Mouse (Mus musculus) 416B (cell line): Measurements from ENCODE around the gene Acap1.
"Not testable (repeated sequence)": the region's sequence is repeated elsewhere in the genome, so short reads cannot be mapped to it uniquely, and the experiment has no call there.

Source experiments
- DNase-seq: peaks from one replicate; pipeline ENCODE4 v3.0.0; 2011; ENCODE audit warnings: low read depth

The Acap1 gene

DNA sequence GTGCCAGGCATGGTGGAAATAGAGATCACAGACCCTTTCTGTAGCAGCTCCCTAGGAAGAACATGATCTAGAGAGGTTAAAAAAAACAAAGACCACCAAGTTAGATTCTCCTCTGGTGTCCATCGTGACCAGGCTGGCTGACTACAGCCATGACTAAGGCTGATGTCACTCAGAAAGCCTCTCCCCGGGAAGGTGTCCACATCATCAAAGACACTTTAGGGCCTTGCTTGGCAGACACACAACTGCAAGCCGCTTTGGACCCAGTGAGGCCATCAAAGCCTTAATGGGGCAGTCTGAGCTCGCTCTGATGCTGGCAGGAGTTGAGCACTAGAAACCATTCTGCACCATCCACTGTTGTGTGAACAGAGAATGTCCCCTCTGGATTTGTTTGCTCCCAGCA, 22.9 kb downstream of the Acap1 start:
- no peak for DNase-seq

DNA sequence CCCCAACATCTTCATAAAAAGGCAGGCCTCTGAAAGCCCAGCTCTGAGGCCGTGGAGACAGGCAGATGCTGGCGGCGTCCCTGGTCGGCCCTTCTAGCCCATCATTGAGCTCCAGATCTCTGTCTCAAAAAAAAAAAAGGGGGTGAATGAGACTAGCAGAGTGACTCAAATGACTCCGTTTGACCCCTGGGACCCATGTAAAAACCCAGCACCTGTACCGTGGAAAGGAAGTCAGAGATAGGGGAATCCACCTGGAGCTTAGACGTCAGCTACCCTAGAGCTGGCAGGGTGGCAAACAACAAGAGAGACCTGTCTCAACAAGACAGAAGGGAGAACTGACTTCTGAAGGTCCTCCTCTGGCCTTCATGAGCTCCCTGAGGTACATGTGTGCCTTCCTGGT, 23.5 kb downstream of the Acap1 start:
- DNase-seq = no peak

DNA sequence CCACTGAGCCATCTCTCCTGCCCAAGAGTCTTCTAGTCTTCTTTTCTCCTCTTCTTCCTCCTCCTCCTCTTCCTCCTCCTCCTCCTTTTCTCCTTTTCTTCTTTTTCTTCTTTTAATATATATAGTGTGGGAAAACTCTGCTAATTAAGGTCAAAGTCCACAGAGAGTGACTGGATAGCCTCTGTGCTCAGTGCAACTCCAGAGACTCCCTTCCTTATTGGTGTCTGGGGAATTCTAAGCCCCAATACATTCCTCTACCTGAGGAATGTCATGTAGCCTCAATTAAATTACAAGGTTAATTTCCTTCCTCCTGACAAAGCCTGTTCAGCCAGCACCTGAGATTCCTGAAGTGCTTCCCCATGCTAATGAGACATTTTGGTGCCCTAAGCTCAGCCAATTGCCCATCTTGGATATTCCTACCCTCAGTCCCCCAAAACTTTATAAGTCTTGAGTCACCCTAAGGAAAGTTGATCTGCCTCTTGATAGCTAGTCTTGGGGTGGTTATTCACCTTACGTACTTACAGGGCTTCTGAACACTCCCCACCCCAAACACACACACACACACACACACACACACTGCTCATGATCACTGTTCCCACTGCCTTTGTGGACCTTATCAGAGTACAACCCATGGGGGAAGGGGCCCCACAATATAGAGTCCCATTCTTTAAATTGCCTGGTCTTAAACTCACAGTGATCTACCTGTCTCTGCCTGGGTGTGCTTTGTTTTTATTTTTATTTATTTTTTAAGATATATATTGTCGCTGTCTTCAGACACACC, 24.9 kb downstream of the Acap1 start:
- DNase-seq = no peak

DNA sequence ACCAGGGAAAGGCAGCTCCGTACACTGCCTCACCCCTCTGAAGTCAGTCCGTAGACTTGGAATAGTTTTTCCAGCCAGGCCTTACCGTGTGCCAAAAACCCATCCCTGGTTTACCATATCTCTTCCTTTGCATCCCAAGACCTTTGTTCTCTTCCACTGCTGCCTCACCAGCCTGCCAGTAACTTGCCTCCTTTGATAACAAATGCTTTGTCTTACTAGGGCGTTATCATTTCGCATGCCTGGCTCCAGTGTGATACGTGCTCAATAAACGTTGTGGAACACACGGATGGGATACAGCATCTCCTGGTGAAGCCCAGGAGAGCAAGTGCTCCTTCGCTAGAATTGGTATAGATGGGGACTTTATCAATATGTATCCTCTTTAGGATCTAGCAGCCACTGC, 28.0 kb downstream of the Acap1 start:
- no peak for DNase-seq

DNA sequence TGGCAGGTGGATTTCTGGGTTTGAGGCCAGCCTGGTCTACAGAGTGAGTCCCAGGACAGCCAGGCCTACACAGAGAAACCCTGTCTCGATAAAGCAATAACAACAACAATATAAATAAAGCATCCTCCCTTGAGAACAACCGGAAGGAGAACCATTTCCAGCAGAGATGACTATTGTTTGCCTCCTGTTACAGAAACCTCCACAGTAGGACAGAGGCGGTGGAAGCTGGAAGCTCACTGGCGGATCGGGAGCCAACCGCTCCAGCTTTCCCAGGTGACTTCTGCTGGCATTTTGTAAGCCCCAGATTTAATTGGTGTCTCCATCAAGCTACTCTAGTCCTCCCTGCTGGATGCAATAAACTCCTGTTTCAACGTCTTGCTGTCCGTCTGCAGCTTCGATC, 29.8 kb downstream of the Acap1 start:
- DNase-seq = no peak

DNA sequence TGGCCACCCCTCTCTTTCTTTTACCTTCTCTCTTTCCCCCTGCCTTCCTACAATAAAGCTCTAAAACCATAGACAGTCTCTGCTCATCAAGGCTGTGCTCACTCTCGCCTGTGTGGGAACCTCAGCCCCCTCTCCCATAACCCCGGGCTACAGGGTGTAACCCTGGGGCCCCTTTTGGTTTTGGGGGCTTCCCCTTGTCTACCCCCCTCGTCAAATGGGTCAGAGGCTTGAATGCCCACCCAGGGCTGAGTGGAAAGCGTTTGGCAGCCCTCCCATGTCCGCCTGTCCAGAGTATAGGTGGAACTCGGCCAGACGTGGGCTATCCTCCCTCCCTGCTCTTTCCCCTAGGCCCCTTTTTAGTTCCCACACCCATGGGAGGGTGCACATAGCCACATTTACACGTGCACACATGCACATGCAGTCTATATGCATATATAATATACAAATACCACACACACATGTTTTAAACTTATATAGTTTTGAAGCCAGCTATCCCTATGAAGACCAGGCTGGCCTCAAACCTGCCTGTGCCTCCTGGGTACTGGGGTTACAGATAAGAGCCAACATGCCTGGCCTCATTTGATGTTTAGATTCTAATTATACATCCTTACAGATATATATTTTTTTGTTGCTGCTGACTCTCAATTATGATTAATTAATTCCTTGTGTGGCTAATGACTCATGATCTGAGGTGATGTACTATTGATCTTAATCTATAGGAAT, 31.0 kb downstream of the Acap1 start:
- no peak for DNase-seq

DNA sequence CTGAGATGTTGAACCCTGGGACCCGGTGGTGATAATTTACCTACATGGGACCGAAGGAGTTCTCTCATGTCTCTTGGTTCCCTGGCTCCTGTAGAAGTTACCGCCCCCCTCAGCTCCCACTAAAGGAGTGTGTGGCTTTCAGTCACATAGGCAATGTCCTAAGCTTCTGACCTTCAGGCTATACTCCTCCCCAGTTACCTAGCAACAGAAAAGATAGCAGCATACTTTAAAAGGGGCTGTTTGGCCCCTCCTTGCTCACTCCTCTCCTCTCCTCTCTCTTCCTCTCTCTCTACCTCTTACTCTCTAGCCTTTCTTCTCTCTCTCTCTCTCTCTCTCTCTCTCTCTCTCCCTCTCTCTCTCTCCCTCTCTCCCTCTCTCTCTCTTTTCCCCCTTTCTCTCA, 31.6 kb downstream of the Acap1 start:
- not testable (repeated sequence) for DNase-seq

DNA sequence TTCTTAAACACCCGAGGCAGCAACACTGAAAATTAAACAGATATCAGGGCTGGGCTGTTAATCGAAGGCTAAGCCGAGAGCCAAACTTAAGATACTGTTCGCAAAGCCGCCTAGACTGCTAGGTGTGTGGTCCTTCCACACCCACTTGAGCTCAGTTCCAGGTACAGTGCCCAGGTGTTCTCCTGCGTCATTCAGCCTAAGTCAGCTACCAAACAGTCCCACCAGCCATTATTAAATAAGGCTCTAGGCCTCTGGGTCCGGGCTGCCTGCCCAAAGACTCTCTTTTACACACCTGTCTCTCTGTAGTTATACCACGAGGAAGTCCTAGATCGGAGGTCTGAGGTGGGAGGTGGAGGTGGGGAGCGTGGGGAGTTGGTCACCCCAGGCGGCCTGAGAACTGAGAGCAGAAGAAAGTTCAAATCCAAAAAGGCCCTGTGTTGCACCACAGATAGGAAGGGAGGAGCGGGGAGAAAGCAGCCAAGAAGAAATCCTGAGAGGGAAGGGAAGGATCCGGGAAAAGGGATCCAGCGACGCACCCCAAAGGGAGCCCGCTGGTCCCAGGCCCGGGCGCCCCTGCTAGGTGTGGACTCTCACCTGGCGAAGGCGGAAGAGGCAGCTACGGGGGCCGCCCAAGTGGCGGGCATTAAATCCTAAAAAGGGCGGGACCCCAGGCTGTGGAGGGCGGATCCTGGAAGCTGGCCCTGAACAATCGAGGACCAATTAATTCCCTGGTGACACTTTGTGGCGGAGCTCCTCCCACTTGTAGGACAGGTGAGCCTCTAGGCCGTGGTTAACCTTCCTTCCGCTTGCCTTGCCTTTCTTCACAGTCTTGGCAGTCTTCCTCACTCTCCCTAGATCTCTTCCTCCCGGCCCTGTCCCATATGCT, 37.0 kb downstream of the Acap1 start, which contains the start of gene Tnk1:
Gene Tnk1, minus strand, starts transcription at position 618 of the 886 bp plus-strand sequence.
- DNase-seq = no peak

DNA sequence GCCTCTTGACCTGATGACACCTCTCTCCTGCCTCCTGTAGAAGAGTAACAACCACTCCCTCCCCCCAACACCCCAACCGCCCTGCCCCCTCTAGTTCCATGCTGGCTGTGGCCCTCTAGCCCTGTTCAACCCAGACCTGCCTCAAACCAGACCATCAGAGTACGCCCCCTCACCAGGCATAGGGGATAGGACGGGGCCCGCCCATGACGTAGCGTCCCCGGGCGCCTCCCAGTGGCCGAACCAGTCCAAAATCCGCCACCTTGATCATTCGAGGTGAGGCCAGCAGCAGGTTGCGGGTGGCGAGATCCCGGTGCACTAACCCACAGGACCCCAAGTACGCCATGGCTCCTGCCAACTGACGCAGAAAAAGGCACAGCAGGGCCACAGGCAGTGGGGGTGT, 40.0 kb downstream of the Acap1 start:
- peak; percentile 37 for DNase-seq

DNA sequence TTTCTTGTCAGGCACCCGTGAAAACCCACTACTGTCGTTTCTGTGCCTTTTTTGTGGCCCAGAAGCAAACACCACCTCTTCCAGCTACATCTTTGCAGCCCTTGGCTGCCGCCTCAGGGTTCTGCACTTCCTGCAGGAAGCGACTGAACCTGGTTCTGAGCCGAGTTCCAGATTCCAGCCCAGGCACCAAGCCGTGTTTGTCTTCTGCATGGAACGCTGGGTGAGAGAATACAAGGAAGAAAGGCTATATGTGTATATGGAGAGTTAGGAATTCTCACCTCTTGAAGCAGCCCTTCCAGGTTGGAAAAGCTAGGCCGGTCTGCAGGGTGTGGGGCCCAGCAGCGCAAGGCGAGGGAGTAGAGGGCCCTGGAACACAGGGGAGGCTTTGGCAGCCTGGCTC, 40.7 kb downstream of the Acap1 start:
- DNase-seq = no peak

DNA sequence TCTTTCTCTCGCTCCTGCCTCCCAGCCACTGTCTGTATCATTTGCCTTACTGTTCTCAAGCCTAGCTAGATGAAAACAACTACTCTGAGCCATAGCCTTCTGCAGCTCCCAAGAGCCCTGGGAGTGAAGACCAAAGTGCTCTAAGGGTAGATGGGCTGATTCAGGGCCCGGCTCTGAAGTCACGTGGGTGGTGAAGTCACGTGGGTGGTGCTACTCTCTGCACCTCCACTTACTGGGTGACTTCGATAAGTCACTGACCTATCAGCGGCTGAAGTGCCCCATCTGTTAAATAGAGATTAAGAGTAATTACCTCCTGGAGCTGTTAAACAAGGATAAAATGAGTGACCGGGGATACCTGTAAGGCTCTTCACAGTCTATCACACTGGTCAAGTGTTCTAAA, 41.3 kb downstream of the Acap1 start:
- peak; percentile 67 for DNase-seq

DNA sequence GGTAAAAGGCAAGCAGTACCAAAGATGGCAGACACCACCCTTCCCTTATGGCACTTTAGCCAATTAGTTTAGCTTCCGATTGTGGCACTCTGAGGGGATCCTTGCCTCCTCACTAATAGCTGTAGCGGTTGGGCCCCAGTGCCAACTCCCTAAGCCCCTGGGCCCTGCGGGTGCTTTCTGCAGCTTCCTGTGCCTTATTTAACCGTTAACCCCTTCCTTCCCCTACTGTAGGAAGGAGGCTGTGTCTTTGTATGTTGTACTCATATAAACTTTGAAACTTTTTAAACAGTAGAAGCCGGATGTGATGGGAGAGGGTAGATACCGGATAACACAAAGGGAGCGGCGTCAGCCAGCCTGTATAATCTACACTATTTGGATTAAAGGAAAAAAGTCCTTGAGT, 44.6 kb downstream of the Acap1 start:
- DNase-seq = no peak

DNA sequence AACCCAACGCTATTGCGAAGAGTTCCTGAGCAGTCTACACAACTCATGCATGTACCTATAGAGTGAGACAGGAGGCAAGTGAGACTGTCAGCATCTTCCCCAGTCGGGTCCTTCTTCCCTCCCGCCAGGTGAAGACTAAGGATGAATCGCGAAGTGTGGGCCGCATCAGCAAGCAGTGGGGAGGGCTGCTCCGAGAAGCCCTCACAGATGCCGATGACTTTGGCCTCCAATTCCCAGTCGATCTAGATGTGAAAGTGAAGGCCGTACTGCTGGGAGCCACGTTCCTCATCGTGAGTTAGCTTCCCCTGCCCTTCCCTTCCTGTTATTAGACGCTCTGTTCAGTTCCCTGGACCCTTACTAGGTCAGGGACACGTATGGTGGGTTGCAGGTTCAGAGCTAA, 45.5 kb downstream of the Acap1 start:
- no peak for DNase-seq

DNA sequence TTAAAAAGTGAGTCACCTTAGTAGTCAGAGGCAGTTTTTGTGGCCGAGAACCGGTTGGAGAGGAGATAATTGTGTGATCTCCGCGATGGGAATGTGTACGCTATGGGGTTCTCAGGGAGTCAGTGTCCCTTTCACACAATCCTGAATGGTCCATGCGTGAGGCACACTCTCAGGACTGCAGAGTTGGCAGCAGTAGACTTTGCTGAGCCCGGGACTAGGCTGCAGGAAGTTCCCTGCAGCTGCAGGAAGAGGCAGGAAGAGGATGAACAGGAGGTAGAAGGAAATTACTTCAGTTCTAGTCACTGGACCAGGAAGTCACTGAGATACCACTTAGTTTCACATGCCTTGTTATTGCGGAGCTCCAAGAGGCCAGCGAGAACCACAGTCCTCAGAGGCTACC, 46.2 kb downstream of the Acap1 start:
- DNase-seq = no peak

DNA sequence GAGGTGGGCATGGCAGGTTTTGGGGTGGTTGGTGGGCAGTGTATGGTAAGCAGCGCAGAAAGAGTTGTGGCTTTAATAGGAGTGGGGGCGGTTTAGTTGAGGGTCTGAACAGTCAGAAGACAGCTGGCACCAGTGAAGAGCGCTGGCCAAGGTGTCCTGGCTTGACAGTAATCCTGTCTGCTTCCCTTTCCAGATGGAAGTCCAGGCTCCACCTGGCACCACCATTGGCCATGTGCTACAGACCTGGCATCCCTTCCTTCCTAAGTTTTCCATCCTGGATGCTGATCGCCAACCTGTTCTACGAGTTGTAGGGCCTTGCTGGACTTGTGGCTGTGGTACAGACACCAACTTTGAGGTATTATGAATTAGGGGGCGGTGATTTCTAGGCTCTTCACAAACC, 47.3 kb downstream of the Acap1 start:
- no peak for DNase-seq

DNA sequence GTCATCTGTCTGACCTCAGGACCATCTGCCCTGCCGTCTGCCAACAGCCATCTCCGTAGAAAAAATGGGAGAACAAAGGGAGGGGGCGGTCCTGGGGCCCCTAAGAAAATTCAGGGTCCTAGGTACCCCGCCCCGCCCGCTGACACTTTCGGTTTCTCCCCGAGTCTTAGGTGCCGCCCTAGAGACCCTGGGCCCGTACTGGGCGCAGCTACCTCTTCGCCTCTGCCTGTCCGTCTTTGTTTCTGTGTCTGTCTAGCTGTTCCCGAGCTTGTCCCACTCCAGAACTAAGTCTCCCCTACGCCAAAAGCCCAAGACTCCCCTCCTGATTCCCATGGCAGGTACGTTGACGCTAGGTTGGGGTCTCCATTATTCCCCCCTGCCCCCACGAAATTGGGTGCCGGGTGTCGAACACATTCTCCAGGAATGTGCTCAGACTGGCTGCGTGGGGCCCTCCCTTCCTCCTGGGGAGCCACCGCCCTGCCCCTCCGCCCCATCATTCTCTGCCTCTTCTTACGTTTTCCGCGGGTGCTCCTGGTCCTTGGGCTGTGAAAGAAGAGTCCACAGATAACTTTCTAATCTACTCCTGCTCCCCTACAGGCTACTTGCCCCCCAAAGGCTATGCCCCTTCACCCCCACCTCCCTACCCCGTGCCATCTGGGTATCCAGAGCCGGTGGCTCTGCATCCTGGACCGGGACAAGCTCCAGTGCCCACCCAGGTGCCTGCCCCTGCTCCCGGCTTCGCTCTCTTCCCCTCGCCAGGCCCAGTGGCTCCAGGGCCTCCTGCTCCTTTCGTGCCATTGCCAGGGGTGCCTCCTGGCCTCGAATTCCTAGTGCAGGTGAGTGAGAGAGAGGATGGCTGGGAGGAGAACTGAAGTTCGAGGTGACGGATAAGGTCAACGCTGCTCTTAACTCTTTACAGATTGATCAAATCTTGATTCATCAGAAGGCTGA, 48.3 kb downstream of the Acap1 start:
- DNase-seq = no peak

DNA sequence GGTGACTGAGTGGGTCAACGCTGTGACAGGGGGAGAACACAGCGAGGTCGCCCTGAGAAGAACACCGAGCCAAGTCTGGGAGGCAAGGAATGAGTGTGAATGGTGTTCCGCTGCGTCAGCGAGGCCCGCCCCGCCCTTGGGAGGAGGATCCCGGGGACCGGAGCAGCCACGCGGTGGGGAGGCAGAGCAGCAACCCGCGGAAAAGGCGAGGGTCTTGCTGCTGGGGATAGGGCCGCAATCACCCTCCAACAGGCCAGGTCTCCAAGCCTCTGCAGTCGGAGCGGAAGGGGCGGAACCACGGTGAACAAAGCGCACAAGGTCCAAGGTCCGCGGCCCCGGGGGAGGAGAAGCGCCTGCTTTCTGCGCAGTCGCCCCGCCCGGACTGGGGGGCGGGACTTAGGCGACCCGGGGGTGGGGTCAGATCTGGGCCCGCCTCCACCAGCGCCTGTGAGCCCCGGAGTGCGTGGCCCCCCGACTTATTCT, 49.1 kb downstream of the Acap1 start, which contains the start of gene Plscr3:
Gene Plscr3, plus strand, starts transcription at position 179 of the 483 bp plus-strand sequence.
- peak; percentile 94 for DNase-seq

DNA sequence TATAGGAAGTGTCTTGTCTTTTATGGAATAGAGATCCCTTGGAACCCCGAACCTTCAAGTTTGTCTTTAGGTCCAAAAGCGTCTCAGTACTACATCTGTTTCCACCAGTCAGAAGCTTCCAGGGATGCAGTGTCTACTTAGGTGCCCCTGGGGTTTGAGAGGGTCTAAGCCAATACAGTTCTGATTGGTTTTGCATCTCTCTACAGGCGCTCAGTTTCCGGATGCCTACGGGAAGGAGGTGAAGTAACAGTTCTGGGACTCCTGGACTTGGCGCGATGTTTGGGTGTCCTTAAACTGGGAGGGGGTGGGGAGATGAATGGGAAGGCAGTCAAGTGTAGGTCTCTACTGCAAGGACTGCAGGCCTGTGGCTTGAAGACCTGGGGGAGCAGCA, 56.6 kb downstream of the Acap1 start:
- DNase-seq = peak; percentile 72

DNA sequence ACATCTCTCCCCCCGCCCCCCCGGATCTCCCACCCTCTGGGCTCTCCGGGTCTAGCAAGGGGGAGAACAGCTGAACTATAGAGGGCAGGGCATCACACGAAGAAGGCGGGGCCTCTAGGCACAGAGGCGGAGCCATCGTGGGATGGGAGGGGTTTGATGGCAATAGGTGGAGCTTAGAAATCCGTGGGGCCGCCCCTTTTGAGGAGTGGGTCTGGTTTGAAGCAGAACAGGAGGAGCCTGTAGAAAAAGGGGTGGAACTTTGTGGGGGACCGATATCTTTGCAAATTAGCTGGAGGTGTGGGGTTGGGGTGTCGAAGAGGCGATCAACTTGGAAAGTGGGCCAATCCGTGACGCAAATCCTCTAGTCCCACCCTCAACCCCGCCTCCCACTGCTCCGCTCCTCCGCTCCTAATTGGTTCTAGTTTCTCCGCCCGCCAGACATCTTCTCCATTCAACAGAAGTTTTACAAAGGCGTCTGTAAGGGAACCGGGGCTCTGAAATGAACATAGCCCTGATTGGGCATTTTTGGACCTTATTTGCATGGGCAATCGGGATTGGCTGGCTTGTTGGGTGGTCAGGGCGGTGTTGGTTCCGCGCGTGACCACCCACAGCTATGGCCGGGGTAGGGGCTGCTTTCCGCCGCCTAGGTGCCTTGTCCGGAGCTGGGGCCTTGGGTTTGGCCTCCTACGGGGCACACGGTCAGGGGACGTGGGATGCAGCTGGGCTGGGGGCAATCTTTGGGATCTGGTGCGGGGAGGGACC, 57.2 kb downstream of the Acap1 start, which contains the start of gene Tmem256:
Gene Tmem256, plus strand, starts transcription at position 563 of the 762 bp plus-strand sequence.
- peak; percentile 100 for DNase-seq

DNA sequence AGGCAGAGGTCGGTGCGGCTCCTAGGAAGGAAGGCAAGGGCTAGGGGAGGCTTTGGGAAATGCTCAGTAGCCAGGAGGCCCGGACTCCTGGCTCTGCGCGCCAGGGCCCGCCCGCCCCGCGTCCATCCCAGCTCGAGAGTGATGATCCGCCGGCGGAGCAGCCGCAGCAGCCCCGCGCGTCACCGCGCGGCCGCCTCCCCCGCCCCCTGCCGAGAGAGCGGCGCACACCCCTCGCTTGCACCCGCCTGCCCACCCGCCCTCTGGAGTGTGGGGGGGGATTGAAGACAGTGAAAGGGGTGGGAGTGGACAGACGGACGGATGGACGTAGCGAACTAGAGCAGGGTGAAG, 57.8 kb downstream of the Acap1 start, which contains the start of gene Nlgn2:
Gene Nlgn2, minus strand, starts transcription at position 181 of the 348 bp plus-strand sequence.
- DNase-seq = no peak
